Mouse (Mus musculus): ENCODE measurements around the gene Nos3.
A peak's percentile ranks its signal among the peaks of the same experiment; 100 is the strongest.

Nos3 gene

DNA sequence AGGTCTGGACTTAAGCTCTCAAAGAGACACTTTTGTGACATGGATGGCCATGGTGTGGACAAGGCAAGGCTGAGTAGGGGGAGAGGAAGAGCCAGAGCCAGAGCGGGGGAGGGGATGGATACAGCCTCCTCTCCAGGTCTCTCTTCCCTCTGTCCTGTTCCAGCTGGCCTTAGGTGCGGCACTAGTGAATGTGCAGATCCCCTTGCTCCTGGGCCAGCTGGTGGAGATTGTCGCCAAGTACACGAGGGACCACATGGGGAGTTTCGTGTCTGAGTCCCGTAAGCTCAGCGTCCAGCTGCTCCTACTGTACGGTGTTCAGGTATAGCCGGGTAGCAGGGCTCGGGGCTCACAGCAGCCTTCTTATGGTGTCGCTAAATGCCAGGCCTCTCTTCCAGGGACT, 35.8 kb downstream of the Nos3 start:
- no peak for DNase-seq (ENCODE audit: low spot score)

DNA sequence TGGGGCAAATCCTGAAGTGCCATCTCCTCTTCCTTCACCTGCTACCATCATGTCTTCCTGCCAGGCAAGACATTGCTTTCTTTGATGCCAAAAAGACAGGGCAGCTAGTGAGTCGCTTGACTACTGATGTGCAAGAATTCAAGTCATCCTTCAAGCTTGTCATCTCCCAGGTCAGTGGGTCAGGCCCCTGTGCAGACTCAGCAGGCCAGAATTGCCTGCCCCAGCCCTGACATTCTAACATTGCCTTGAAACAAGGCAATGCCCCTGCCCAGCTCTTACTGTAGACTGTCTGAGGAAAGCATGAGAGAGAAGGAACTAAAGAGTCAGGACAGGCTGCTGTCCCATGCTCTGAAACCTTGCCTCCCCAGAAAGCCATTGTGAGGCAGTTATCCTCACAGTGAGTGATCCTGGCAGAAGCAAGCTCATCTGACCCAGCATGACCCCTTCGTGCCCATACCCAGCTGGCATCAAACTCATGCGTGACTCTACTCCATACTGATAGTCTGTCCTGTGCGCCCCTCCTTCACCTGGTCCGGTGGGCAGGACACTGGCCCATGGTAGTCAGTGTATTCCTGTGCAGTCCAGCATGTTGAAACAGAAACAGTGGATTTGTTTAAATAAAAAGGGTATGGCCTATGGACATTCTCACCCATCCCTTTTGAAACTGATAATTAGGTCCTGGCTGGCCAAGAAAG, 36.4 kb downstream of the Nos3 start:
- no peak for DNase-seq (ENCODE audit: low spot score)

DNA sequence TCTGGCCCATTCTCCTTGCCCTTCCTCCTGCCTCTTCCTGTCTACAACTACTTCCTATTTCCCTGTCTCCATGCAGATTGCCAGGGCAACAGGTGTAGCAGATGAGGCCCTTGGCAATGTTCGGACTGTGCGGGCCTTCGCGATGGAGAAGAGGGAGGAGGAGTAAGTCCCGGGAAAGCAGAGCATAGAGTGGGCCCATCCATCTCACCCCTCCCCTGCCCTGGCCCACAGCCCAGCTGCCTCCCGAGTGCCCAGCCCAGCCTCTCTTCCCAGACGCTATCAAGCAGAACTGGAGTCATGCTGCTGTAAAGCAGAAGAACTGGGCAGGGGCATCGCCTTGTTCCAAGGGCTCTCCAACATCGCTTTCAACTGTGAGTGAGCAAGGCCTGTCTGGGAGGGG, 37.4 kb downstream of the Nos3 start:
- no peak for DNase-seq (ENCODE audit: low spot score)

DNA sequence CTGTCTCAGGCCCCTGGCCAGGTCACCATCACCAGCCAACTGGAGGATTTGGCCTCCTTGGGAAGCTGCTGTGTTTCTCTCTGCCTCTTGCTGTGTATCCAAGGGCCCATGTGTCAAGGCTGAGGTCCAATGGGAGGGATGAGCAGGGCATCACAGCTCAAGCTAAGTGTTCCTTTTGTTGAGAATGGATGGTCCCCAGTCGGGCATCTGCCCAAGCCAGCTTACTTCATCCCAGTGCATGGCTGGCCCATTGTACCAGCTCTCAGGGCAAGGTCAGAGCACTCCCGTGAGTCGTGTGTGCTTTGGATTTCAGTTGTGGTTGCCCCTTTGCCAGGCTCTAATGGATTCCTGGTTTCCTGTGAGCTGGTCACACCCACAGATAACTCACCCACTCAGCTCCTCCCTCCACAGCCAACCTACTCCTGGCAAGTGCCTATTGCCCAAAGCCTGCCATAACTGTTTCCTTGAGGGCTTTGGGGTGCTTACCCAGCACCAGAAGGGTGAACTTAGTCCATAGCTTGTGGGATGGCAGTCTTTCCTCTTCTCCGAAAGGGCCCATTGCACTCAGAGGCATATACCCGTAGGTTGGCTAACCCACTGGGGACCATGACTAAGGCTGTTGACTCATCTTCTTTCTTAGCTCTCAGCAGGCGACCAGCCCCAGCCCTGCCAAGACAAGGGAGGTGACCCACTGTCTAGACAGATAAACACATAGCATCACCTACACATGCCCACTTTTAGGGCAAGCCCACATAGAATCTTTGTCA, 40.2 kb downstream of the Nos3 start:
- DNase-seq (ENCODE audit: low spot score), result no peak

DNA sequence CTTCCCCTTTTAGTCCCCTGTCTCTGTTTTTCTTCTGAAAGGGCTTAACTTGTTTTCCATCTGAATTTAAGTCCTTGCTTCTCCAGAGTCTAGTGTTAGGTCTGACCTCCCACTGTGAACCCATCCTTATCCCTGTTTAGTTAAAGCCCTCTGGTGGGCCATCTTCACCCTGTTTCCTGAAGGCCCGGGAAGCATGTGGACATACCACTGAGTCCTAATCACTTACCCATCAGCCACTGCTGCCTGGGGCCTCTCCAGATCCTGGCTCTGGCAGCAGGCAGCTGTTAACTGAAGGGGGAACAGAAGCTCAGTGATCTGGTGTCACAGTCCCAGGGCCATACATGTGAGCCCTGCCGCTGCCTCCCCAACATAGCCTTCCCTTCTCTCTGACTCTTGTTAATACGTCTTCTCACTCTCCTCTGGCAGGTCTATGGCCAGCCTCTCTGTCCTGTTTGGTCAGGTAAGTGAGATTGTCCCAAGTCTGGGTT, 40.8 kb downstream of the Nos3 start:
- no peak for DNase-seq (ENCODE audit: low spot score)

DNA sequence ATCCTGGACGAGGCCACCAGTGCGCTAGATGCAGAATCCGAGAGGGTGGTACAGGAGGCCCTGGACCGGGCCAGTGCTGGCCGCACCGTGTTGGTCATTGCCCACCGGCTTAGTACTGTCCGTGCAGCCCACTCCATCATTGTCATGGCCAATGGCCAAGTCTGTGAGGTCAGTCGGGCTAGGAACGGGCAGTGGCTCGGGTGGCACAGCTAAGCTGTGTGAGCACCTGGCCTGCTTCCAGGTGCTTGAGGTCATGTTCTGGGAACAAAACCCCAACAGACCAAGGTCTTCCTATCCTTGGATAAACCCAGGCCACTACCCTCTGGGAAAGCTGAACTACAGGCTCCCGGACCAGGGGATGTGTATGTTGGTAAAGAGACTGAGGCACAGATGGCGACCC, 44.0 kb downstream of the Nos3 start:
- no peak for DNase-seq (ENCODE audit: low spot score)

DNA sequence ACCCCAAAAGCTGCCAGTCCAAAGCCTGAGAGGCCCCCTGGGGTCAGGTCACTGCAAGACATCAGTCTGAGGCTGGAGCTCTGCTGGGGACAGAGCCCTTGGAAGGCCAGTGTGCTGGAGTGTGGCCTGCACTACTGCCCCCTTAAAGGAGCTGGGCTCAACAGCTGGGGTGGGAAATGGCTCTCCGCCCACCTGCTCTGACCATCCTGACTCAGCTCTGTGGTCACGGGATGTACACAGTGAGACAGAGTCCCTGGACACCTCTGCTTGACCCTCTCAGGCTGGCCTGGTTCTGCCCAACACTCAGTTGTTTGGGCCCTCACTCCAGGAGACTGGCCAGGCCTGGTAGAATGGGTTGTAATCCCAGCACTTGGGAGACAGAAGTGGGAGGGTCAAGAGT, 44.9 kb downstream of the Nos3 start:
- DNase-seq (ENCODE audit: low spot score), result no peak

DNA sequence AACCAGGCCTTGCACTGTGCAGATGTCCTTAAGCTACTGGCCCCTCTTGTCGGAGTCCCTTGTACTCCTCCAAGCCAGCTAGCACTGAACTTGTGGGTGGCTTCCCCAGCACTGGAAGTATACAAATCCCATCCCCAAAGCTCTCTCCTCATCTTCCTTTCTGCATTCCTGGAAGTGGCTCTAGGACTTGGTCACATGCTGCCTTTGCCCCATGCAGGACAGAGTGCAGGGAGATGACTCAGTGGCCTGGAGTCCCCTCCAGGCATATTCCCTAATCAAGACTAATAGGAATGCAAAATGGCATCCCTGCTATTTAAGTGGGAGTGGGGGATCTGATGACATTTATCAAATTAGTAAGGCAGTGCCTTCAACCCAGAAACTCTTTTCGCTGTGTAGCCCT, 47.5 kb downstream of the Nos3 start:
- DNase-seq (ENCODE audit: low spot score), result no peak

DNA sequence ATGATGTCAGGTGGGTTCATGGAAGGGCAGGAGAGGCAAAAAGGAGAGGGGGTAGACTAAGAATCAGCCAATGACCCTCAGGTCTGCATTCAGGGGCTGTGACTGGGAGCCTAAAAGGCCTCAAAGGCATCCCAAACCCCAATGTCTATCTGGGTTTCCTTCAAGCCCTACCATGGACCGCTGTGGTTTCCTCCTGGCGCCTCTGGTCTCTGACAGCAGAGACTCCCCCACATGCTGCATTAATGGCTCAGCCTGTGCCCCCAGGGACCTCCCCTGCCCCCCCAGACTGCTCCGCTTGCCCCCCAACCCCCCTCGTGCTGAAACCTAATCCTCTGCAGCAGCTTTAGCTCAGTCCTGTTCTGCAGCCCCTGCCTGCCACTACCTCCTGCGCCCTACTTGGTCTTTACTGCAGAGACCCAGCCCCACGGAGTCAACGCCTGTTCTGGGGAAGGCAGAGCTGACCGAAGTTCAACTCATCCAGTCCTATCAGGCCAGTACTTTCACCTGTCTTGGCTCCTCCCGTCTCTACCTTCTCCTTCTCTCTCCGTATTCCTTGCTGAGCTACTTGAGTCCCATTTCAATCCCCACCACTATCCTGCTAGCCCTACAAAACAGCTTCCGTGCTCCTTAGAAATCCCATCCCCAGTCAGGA, 48.6 kb downstream of the Nos3 start, which contains the start of gene Asic3:
TSS of gene Asic3 (plus strand) at position 351 of the 652 bp plus-strand sequence.
- DNase-seq (ENCODE audit: low spot score), result no peak

DNA sequence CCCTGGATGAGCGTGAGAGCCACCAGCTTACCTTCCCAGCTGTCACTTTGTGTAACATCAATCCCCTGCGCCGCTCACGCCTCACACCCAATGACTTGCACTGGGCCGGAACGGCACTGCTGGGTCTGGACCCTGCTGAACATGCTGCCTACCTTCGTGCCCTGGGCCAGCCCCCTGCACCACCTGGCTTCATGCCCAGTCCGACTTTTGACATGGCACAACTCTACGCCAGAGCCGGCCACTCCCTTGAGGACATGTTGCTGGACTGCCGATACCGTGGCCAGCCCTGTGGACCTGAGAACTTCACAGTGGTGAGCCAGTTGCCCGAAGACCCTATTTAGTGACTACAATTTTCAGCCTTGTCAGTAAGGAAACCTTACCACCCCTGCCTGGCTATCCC, 49.3 kb downstream of the Nos3 start:
- DNase-seq (ENCODE audit: low spot score), result no peak

DNA sequence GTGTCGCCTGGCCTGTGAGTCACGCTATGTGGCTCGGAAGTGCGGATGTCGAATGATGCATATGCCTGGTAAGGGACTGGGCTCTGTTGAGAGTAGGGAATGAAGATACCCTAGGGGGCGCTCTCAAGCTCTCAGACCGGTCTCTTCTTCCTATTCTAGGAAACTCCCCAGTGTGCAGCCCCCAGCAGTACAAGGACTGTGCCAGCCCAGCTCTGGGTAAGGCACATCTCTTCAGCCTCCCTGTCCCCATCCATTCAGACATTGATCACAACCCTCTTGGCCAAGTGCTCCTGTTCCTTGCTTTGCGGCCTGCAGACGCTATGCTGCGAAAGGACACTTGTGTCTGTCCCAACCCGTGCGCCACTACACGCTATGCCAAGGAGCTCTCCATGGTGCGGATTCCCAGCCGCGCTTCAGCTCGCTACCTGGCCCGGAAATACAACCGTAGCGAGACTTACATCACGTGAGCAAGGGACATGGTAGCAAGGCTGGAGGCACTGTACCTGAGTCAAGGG, 51.7 kb downstream of the Nos3 start:
- peak; percentile 89 for DNase-seq (ENCODE audit: low spot score)

DNA sequence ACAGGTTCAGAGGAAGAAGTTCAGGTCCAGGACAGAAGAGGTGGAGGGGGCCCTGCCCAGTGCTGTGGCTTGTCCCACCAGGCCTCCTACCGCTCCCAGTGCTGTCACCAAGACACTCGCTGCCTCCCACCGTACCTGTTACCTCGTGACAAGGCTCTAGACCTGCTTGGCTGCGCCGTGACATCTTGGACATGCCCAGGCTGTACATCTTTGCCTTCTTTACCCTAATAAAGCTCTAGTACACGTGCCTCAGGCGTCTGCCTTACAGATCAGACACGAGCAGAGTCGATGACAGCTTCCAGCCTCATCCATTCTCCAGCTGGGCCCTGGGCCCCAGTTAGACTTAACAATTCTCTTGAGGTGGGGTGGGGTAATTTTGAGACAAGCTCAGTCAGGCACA, 53.0 kb downstream of the Nos3 start:
- DNase-seq (ENCODE audit: low spot score), result no peak

DNA sequence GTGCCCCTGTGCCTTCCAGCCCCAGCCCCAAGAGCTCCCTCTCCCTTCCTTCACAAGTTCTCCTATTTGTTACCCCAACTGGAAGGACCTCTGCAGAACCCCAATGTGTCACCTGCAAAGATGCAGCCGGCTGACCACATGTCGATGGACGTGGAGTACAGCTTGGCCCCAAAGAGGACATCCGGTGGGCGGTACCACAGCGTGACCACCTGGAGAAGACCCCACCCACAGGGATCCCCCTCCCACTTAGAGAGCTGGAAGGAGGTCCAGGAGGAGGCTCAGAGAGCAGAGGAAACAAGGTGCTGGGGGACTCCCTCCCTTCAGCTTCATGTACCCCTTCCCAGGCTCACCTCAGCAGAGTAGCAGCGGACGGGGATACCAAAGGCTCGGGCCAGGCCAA, 55.8 kb downstream of the Nos3 start:
- no peak for DNase-seq (ENCODE audit: low spot score)

DNA sequence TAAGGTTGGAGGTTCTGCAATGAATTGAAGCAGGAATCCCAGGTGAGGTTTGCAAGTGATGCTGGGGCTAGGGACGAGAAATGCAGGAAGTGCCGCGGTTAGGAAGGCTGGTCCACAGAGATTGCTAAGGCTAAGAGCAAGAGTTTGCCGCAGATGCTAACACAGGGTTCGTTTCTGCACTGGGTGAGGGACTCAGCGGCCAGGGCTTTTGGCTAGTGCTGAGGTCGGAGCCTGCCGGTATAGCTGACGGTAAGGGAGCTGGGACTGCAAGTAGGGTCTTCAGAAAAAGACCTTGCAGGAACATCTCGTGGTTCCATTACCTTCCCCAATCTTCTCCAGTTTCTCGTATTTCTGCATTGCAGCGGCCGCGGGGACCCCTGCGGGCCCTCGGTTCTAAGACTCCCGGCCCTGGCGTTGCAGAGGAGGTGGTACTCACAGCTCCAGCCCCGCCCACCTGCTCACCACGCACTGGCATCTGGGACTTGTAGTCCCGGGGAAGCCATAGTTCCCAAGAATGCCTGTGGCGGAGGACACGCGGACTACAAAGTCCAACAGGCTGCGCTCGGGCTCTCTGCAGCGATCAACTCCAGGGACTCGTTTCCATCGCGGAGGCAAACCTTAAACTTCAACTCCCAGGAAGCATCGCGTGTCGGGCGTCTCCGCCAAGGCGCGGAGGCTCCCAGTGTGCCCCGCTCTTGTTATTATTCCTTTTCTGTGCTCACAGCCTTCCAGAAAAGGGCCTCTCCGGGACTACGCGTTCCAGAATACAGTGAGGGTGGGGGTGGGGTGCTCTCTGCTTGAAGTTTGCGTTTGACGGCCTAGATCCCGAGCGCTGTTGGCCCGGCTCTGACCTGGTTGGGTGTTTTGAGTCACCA, 58.8 kb downstream of the Nos3 start, which contains the start of the genes Cdk5 and Slc4a2:
TSS of gene Cdk5 (minus strand) at position 402 of the 875 bp plus-strand sequence.
TSS of gene Slc4a2 (plus strand) at position 709 of the 875 bp plus-strand sequence.
- peak; percentile 99 for DNase-seq (ENCODE audit: low spot score)

DNA sequence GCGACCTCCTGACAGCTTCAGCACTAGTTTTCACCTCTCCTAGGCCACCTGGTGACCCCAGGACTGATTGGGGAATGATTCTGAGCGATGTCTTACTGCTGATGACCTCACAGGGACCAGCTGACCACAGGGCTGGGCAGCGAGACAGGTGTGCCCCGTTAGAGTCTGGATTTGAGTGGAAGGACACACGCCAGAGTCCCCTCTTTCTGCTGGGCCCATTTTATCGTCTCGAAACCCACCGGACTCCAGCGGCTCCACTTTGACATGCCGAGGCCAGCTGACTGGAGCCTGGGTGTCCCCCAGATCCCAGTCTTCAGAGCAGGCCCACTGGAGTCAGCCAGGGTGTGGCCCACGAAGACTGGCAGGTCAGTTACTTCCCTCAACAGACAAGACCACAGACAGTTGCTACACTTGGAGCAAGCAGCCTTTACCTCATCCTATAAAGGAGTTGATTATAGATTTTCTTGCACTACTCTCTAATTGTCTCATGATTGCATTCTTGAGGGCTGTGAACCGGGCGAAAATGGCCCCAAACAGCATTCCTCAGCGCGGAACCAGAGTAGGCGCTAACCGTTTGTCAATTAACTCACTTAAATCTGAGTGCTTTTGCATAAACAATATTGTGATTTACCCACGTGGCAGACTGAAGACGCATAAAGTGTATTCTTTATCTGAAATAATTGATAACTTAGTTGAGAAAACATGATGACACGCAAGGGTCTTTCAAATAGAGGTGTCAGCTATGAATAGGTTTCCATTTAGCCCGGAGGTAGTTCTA, 59.6 kb downstream of the Nos3 start:
- no peak for DNase-seq (ENCODE audit: low spot score)

DNA sequence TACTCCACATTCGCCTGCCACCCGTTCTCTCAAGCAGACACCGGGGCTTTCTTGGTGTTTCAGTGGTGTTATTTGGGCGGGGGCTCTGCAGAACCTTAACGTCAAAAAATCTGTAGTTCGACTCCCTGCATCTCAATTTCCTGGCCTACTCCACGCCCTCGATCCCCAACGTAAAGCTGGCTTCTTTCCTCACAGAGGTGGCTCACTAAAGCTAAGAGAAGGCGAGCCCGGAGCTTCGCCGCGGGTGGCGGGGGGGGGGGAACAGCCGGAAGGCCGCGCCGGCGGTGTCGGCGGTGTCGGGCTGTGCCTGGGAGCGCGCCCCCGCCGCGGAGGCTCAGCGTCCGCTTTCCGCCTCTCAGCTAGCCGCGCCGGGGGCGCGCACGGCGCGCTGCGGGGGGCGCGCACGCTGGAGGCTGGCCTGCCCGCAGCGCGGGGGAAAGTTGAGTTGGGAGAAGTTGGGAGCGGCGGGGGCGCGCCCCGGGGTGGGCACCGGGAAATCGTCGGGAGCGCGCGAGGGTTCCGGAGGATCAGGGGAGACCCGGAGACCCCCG, 60.3 kb downstream of the Nos3 start:
- peak; percentile 90 for DNase-seq (ENCODE audit: low spot score)

DNA sequence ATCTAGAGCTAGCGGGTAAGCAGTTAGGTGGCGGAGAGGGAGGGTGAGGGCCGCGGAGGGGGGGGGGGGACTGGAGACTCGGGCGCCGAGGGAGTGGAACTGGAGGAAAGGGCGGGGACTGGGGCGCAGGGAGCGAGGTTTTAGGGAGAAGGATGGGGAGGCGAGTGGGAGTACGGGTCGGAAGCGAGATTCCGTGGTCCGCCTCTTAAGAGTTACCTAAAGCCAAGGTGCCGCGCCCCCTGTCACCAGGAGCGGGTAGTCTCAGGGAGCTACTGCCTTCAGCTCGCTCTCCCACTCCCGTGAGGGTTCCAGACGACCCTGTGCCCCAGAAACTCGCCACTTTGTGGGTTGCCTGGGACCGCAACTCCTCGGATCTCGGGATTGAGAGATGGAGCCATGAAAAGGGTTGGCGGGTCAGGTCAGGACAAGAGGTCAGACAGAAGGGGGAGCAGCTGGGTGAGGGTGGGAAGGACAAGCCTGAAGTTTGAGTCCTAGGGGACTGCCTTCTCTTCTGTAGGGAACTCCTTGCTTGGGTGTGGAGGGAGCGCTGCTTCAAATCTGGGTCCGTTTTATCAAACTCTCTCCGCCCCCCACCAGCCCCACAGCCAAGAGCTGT, 60.9 kb downstream of the Nos3 start:
- DNase-seq (ENCODE audit: low spot score), result peak; percentile 66

DNA sequence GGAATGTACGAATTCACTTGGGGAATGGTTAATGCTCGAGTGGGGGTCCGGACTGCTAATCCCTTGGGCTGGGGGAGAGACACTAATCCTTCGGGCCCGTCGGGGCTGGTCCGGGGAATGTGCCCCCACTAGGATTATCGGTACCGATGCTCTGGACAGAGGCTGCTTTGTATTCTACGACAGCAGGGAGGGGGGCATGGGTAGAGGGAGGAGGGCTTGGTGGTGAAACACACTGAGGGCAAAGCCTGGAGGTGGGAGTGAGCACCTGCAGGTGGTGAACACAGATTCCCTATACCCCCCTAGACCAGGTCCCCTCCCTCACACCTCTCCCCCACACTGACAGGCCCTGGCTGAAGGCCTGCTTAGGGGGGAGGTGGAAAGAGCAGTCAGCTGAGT, 61.4 kb downstream of the Nos3 start:
- no peak for DNase-seq (ENCODE audit: low spot score)

DNA sequence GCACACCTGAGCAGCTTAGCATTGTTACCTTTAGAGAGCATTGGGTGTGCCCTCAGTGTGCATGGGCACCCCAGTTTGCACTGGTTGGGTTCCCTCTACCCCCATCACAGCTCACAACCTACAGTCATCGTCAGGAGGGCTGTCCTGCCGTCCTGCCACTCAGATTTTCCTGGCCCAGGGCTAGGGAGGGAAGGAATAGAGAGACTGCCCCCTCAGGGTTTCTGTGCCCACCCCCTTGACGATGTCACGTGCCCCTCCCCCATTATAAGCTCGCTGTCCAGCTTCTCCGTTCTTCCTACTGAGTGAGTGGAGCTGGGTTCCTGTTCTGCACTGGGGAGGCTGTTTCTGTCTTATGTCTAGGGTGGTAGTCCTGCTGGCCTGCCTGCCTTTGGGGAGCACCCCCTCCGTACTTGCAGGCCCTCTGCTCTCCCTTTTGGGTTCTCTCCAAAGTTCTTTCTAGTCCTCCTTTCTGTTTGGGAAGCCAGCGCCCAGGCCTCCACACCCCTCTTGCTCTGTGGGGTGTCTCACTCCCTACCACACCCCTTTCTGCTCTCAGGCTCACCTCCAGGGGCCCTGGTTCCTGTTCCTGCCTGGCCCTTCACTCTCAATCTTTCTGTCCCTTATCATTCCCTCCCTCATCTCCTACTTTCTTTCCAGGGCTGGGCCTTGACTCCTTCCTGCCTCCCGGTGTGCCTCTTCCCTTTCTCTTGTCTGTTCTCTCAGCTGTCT, 62.1 kb downstream of the Nos3 start:
- DNase-seq (ENCODE audit: low spot score), result no peak
